Mouse (Mus musculus) spleen, postnatal 10 days (tissue): ENCODE data around the gene Clmn.
"Not testable (repeated sequence)": the region's sequence is repeated elsewhere in the genome, so short reads cannot be mapped to it uniquely, and the experiment has no call there.

ENCODE experiments used
- DNase-seq, 2 experiments: peaks; one replicate each; pipeline ENCODE4 v3.0.0; 2021 to 2022; ENCODE audit warnings: low spot score in 2 of 2

Gene Clmn

DNA sequence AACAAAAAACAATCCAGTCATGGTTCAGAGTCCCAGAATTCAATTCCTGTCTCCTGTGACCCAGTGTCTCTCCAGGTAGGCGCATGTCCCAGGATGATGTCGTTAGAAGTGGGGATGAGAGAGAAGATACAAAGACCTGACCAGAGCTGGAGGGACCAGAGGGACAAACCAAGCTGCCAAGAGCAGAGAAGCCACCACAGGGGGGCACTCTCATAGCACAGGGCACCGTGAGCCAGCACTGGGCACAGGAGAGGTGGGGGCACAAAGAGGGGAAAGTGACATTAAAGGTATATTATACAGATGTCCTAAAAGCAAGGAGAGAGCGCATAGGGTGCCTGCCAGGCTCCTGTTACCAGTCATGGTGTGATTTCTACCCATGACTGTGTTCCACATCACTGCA is 25.9 kb downstream of the Clmn start:
- DNase-seq: peak in 1 of 2 experiments; percentile 33

DNA sequence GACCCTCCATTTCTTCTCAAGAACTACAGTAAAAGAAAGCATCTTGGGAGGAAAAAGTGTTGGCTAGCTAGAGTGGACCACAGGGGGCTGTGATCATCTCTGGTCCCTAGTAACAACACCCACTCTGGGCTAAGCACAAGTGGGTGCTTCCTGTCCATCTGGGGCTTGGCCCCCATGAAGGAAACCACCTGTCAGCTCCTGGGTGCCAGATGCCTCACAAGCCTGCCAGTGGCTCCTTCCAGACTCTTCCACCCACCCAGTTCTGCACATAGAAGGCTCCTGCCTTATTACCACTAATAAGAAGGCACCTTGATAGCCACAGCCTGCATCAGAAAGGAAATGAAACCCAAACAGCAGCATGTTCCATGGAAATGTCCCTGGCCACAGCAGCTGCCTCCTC is 26.4 kb downstream of the Clmn start:
- no peak for DNase-seq

DNA sequence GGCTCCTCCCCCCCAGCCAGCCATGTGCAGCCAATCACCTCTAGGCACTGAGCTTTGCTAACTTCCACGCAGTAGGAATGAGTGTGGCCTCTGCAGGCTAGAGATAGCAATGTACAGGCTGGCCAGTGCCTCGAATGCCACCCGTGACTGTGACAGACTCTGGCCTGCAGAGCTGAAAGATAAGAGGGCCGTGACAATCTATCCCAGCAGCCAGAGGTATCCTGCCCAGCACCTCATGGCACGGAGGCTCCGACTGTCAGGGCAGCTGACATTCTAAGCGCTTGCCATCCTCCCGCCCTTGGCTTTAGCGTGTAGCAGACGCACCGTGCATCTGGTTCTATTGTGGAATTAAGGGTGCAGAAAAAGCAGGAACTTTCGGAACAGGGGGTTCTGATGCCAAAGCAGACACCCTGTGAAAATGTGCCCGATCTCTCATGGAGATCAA is 26.9 kb downstream of the Clmn start:
- no peak for DNase-seq

GRCm38 (mm10) chr12:104837111-104837837 is 27.6 kb downstream of the Clmn start:
- DNase-seq: no peak

DNA sequence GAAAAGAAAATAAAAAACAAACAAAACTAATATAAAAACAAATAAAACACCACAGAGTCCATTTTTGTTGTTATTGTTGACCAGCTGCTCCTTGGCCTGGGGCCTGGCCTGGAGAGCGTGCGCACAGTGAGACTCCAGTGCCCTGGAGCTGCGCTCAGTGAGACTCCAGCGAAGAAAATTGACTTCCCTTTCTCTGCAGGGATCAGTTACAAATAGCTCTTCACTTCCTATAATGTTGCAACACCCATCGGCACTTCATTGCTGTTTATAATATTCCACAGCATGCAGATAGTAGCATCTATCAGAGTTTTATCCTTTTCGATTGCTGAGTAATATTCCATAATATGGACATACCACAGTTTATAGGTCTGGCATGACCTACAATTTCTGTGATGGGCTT is 28.6 kb downstream of the Clmn start:
- DNase-seq: no peak

DNA sequence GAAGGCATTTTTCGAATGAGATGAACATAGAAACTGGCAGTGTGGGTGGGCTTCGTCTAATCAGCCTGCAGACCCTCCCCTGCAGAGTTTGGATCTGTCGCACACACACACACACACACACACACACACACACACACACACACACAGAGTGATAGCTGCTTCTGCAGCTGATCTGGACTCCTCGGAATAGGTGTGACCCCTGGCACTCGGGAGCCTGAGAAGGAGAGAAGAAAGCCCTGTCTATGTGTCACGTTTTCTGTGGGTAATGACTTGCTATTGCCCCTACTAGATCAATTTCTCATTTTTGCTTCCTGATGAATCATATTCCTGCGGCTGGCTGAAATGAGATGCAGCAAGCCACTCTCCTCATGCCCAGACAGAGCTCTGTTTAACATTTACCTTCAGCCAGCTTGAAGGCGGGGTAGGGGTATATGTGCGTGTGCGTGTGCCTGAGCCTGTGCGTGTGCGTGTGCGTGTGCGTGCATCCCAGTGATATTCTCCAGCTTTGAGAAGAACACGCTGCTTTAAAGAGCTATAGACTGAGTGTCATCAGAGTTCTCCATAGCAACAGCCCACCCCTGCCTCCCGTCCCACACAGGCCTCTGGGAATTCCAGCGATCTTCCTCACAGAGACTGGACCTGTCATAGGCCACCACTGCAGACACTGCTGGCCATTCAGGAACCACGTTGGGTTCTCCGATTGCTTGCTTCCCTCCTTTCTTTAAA is 29.3 kb downstream of the Clmn start:
- DNase-seq: no peak

DNA sequence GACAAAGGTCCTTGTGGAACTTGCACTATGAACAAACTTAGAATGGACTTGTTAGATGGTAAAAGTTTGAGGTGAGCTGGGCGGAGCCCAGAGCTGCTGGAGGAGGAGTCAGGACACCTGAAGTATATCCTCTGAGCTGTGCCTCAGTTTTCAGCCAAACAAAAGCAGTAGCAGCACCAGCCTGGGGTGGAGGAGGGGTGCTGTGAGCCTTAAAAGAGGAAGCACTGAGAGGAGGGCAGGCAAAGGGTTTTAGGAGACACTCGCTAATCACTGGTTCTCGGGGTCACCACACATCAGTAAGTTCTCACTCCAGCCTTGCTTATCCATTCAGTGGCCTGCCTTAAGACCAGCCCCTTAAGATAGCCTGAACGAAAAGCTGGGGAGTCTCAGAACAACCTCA is 30.1 kb downstream of the Clmn start:
- DNase-seq: no peak

DNA sequence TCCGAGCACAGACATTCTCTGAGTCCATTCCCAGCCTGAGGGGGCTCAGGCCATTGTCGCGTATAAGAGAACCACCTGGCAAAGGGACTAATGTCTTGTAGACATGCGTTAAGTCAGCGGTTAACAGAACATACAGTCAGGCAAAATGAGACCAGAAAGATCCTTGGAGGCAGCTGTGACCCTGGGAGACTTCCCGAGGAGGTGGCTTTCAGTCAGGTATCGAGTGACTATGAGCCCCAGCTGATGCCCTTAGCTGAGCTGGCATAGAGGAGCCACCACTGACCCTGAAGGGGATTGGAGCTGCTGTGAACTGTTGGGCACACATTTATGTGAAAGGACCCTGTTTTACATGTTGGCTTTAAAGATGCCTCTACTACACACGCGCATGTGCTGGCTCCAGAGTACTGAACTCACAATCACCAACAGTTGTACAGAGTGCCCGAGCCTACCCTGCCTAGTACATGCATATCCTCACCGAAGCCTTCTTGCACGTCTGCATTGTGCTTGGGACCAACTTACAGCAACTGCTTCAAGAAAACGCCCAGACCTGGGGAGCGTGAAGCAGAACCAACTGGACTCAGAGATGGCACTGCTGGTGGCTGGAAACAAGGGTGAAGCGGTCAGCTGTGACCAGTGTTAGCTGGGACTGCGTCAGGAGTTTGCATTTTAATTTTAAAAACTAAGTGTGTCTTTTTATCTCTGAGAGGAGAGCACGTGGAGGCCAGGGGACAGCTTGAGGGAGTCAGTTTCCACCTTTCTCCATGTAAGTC is 34.0 kb downstream of the Clmn start:
- DNase-seq: no peak

GRCm38 (mm10) chr12:104830283-104830639 is 34.6 kb downstream of the Clmn start:
- DNase-seq: no peak

DNA sequence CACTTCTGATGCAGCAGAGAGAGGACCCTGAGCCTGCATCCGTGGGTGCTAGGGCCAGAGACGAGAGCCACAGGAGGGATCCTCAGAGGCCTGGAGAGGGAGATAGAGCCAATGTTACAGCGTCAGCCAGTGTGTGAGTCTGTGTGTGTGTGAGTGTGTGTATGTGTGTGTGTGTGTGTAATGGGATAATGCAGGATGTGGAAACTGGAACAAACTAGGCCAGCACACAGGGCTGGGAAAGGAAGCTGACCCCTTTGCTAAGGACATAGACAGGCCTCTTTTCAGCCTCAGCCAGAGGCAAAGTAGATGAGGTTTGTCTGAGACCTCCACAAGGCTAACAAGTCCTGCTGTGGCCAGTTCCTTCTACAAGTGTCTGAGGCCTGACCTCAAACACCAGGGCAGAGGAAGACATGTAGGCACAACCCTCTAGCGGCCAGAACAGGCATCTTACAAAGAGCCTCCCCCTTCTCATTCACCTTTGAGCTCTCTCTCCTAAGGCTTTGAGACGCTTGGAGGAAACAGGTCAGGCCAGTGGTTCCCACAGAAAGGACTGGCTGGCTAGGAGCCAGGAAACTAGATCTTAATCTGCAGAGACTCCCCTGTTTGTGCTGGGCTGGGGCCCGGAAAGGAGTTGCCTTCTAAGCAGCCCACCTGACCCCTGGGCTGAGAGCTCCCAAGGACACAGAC is 35.1 kb downstream of the Clmn start:
- no peak for DNase-seq

DNA sequence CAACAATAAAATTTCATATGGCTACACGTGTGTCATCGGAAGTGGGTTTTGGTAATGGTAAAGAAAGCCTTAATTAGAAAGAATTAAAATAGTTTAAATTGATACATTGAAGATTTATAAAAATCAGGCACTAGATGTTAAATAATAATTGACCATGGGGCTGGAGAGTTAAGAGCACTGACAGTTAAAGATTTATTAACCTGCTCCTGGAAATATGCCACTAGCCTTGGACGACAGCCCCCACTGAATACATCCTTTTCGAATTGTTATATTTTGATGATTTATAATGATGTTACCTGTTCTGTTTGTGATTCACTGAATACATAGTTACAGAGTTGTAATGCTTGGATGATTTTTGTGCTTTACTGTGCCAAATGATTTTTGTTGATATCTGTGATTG is 35.9 kb downstream of the Clmn start:
- not testable (repeated sequence) for DNase-seq

DNA sequence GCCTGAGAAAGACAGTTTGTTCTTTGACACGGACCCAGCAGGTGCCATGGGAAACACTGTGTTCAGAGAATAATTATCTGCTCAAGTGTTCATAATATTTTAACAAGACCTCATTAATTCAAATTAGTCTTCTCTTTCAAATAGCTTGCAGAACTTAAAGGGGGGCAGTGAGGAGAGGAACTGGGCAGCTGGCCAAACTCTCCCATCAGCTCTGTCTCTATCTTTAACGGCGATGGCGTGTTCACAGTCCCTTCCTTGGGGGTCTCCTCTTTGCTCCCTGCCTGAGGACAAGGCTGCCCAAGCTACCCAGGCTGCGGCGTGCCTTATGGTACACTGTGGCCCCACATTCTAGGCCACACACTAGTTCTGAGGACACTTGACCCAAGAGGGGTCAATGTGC is 37.2 kb downstream of the Clmn start:
- no peak for DNase-seq

- peak; percentile 23 to 32 for DNase-seq
Observed at GRCm38 (mm10) chr12:104824907-104825267, 40.0 kb downstream of the Clmn start.

DNA sequence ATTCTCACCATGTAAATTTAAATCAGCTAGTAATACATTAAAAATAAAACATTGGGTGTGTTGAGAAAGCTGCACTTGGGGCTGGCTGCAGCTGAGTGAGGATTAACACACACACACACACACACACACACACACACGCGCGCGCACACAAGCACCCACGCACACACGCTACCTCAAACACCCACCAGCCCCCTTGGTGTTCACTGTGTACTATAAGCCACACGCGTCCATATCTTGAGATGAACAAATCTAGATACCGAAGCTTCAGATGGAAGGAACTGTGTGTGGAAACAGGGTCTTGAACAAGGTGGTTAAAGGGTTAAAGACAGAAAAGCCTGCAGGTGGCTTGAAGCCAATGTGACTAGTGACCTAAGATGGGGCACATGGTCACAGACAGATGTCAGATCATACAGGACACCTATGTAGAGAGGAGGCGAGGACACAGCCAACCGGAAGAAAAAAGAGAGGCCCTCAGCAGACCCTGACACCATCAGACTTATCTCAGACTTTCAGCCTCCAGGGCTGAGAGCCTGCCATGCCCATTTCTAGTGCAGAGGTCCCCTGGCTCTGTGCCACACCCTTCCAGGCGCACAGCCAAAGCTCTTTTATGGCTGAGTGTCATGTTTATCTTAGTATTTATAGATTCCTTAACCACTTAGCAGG is 40.5 kb downstream of the Clmn start:
- DNase-seq: peak; percentile 78 to 92

GRCm38 (mm10) chr12:104823722-104824121 is 41.2 kb downstream of the Clmn start:
- DNase-seq: peak in 1 of 2 experiments; percentile 24

DNA sequence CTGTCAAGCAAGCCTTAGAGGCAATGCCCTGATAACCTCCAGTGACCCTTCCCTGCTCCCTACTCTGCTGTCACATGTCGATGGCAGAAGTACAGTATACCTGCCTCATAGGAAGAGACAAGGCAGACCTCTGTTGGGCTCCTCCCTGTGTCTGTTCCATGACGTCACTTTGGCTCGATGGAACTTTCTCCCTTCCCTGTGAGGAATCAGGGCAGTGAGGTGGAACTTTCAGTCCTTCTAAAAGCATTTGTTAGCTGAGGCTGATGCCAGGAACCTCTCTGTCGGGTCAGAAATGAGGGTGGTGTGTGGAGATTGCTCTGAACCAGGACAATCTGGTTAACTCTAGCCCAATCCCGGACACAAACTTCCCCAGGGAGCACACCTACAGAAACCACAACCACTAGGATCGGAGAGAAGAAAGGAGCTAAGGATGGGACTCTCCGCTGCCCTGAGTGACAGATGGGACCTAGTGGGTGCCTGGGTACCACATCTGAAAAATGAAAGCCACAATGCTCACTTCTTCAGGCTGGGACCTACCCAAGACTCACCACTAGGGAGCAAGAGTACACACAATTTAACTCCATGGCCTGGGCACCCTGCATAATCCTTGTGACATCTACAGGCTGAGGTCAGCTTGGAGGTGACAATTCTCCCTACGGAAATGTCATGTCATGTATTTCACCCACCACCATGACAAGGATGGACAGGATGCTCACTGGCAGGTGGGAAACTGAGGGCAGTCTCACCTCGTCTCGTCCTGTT is 41.9 kb downstream of the Clmn start:
- no peak for DNase-seq

GRCm38 (mm10) chr12:104822151-104822550 is 42.7 kb downstream of the Clmn start:
- no peak for DNase-seq

GRCm38 (mm10) chr12:104820061-104820460 is 44.8 kb downstream of the Clmn start:
- DNase-seq: no peak

- no peak for DNase-seq
Observed at GRCm38 (mm10) chr12:104819050-104819449, 45.8 kb downstream of the Clmn start.

DNA sequence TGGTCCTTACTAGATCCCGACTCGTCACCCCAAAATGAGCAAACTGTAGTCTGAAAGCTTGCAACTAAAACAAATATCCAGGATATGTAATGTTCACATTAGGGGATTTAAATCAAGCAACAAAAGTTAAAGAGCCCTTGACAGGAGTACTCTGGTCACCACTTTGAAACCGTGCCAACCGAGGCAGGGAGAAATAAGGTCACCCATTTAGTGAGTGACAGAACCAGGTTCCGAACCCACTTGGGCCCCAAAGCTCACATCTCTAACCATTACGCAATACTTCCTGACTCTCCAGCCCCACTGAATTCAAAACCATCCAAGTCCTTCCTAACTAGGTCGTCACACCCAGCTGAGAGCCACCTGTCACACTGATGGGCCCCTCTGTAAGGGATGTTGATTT is 46.8 kb downstream of the Clmn start:
- DNase-seq: no peak
